In the genomic region with DNA sequence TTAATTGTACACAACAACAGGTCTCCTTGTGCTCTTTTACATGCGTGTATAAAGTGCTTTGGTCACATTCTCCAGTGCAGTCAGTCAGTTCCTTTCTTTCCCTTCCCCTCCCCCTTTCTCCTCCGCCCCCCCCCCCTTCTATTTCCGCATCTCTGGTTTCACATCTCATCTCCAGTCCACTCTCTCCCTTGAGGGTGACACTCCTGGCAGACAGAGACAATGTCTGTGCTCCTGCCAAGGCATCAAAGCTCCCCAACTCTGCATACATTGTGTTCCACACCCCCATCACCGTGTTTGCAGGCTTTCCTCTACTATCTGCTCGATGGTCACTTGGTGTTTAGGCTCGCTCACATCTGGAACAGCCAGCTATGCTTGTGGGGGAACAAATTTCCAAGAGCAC, we compare ENCODE assay signal across 18 mouse cellular contexts.
DNase-seq lines count a peak whose midpoint lies in the region; ATAC-seq and TF ChIP-seq lines count a peak whose summit lies in the region.
"Had no signal": no experiment of that assay in that cellular context is flagged by ENCODE, and none has a peak within 500 bp of the region (broad histone marks: within the 10 kb centered on the region; RNA-seq: fewer than 3 reads in every experiment).

No protein-coding gene starts in this region.

- intact Hi-C loops in heart, postnatal 10 days (cut with DNase I), result no loop called here

- peaks cover 12 to 21% of the 10 kb centered on the region in 2 experiments for H3K4me1 ChIP-seq in heart, embryonic 14.5 days (ENCODE audit: control insufficient read depth in 2 of 2, insufficient read depth in 2 of 2, low read length in 2 of 2)
- peaks cover 32% of the 10 kb centered on the region for H3K4me1 ChIP-seq in lung, embryonic 15.5 days
- H3K4me1 ChIP-seq in brown adipose tissue, adult 24 weeks (ENCODE audit: control insufficient read depth, insufficient read depth, insufficient read length, low read length), result no peaks in the 10 kb centered on the region
- H3K4me1 ChIP-seq in forebrain, postnatal 0 days (ENCODE audit: insufficient read depth), result no peaks in the 10 kb centered on the region
- H3K4me1 ChIP-seq: forebrain, embryonic 12.5 days had no signal

- no peak for ATAC-seq in heart, embryonic 14.5 days (ENCODE audit: insufficient number of reproducible peaks, insufficient read depth, low FRiP score, low read depth)
- no peak for ATAC-seq in lung, embryonic 15.5 days (ENCODE audit: borderline replicate concordance, extremely low read depth, low FRiP score, low TSS enrichment)
- ATAC-seq in monocyte, adult 5-6 weeks (replicated peaks; ENCODE audit: insufficient number of reproducible peaks, low FRiP score, low TSS enrichment, poor library complexity, severe bottlenecking), result peak; percentile 36
- no peak for ATAC-seq in forebrain, postnatal 0 days

- DNase-seq in heart, postnatal 10 days, result no peak
- no peak for DNase-seq in lung, postnatal 36 days
- no peak for DNase-seq in forebrain, postnatal 0 days
- DNase-seq: adrenal gland, adult 2 months; cerebellum, adult 8-10 months; kidney, adult 11 months; kidney, postnatal 14 days; retina, postnatal 1 day had no signal

- H3K9me3 ChIP-seq in heart, embryonic 14.5 days (ENCODE audit: control insufficient read depth, low read length), result no peaks in the 10 kb centered on the region
- no peaks in the 10 kb centered on the region for H3K9me3 ChIP-seq in lung, embryonic 15.5 days
- H3K9me3 ChIP-seq in forebrain, postnatal 0 days (ENCODE audit: low read length), result no peaks in the 10 kb centered on the region
- H3K9me3 ChIP-seq: forebrain, embryonic 12.5 days; G1E; heart, embryonic 12.5 days; hindbrain, embryonic 15.5 days; midbrain, embryonic 10.5 days had no signal

- no peaks in the 10 kb centered on the region for H3K27me3 ChIP-seq in heart, embryonic 14.5 days (ENCODE audit: control insufficient read depth, insufficient read depth, low read length)
- no peaks in the 10 kb centered on the region for H3K27me3 ChIP-seq in lung, embryonic 15.5 days
- H3K27me3 ChIP-seq in forebrain, postnatal 0 days (ENCODE audit: insufficient read depth, low read length), result no peaks in the 10 kb centered on the region
- H3K27me3 ChIP-seq: forebrain, embryonic 12.5 days; heart, embryonic 12.5 days; hindbrain, embryonic 15.5 days had no signal

- WGBS in heart, embryonic 14.5 days, result 56% methylated on average over 5 of the region's 6 CpGs
- 58% methylated on average over 6 of the region's 6 CpGs for WGBS in lung, embryonic 15.5 days
- WGBS in forebrain, postnatal 0 days, result 77% methylated on average over 5 of the region's 6 CpGs

- peak overlapping the region; percentile 21 to 80; a peak in 2 of 4 replicates for H3K27ac ChIP-seq in heart, embryonic 14.5 days (replicated peaks in 1 of 2; ENCODE audit: control insufficient read depth in 1 of 2, insufficient read depth in 1 of 2, low read depth in 2 of 2, low read length in 2 of 2)
- peak overlapping the region; percentile 67 for H3K27ac ChIP-seq in lung, embryonic 15.5 days
- H3K27ac ChIP-seq in brown adipose tissue, adult 24 weeks (replicated peaks; ENCODE audit: low read depth, low read length), result peak overlapping the region; percentile 79
- H3K27ac ChIP-seq in forebrain, postnatal 0 days (ENCODE audit: low read depth, low read length), result no peak overlapping the region
- H3K27ac ChIP-seq: forebrain, embryonic 12.5 days; hindbrain, embryonic 15.5 days; midbrain, embryonic 10.5 days had no signal

- no peak overlapping the region for H3K9ac ChIP-seq in heart, embryonic 14.5 days (ENCODE audit: low read length)
- no peak overlapping the region for H3K9ac ChIP-seq in lung, embryonic 15.5 days
- no peak overlapping the region for H3K9ac ChIP-seq in forebrain, postnatal 0 days
- H3K9ac ChIP-seq: forebrain, embryonic 12.5 days; heart, embryonic 12.5 days; hindbrain, embryonic 15.5 days had no signal

- H3K4me3 ChIP-seq in heart, embryonic 14.5 days (ENCODE audit: control insufficient read depth in 1 of 2, insufficient read depth in 1 of 2, low read depth in 1 of 2, low read length in 2 of 2), result no peak overlapping the region
- H3K4me3 ChIP-seq in lung, embryonic 15.5 days, result no peak overlapping the region
- H3K4me3 ChIP-seq in brown adipose tissue, adult 24 weeks (ENCODE audit: insufficient read depth, low read depth, low read length), result no peak overlapping the region
- H3K4me3 ChIP-seq in forebrain, postnatal 0 days (ENCODE audit: low read depth, low read length), result no peak overlapping the region
- H3K4me3 ChIP-seq: forebrain, embryonic 12.5 days; heart, embryonic 12.5 days; hindbrain, embryonic 15.5 days; midbrain, embryonic 10.5 days had no signal

- no peaks in the 10 kb centered on the region for H3K36me3 ChIP-seq in heart, embryonic 14.5 days (ENCODE audit: control insufficient read depth, insufficient read depth, low read length)
- H3K36me3 ChIP-seq in lung, embryonic 15.5 days, result no peaks in the 10 kb centered on the region
- no peaks in the 10 kb centered on the region for H3K36me3 ChIP-seq in forebrain, postnatal 0 days (ENCODE audit: insufficient read depth)
- H3K36me3 ChIP-seq: forebrain, embryonic 12.5 days; G1E; heart, embryonic 12.5 days; hindbrain, embryonic 15.5 days; midbrain, embryonic 10.5 days had no signal

- TF ChIP-seq CTCF in forebrain, postnatal 0 days (IDR thresholded peaks at IDR 0.05; ENCODE audit: low read depth), result no peak

- no peak overlapping the region for H3K4me2 ChIP-seq in heart, embryonic 14.5 days (ENCODE audit: low read length)
- no peak overlapping the region for H3K4me2 ChIP-seq in lung, embryonic 15.5 days
- no peak overlapping the region for H3K4me2 ChIP-seq in forebrain, postnatal 0 days (ENCODE audit: low read depth)
- H3K4me2 ChIP-seq: forebrain, embryonic 12.5 days; heart, embryonic 12.5 days; hindbrain, embryonic 15.5 days; liver, embryonic 11.5 days had no signal
